Mouse (Mus musculus) cerebellum, adult 8-10 months (tissue): ENCODE data around the gene Gm597.

Experiments used
- DNase-seq: peaks from one replicate; pipeline ENCODE4 v3.0.0; 2022

Gene Gm597

GRCm38 (mm10) chr1:28780152-28780551 is at the start of gene Gm597:
Gm597 (minus strand) TSS chr1:28780252.
- no peak for DNase-seq

- no peak for DNase-seq
Observed at GRCm38 (mm10) chr1:28807689-28808088, 27.6 kb upstream of the Gm597 start.

GRCm38 (mm10) chr1:28806618-28807017 is 26.6 kb upstream of the Gm597 start:
- no peak for DNase-seq

GRCm38 (mm10) chr1:28800881-28801280 is 20.8 kb upstream of the Gm597 start:
- no peak for DNase-seq
